Mouse (Mus musculus) limb, embryonic 14.5 days (tissue): ENCODE measurements around the gene Trak1. TPM values are rescaled to one million over a fixed set of nuclear protein-coding genes. Genes with fewer than 3 reads are reported as not detected.

ENCODE experiments used
- ATAC-seq: fragments of 200-750 bp; cut with Nextera tagmentation; 2 replicates; pipeline ENCODE4 v1.8.0; 2017; ENCODE audit warnings: low read depth, moderate number of reproducible peaks, moderate TSS enrichment; ENCODE audit not compliant: low FRiP score
- DNase-seq: peaks from one replicate; pipeline ENCODE4 v3.0.0-alpha.2; 2015; ENCODE audit warnings: low spot score
- H3K27ac ChIP-seq: fragments of 300-500 bp; sonication (generic); replicated peaks from 2 replicates; pipeline ENCODE4 v1.5.1; 2014; ENCODE audit warnings: low read depth, mild to moderate bottlenecking, low read length, moderate library complexity, mixed read lengths
- H3K27me3 ChIP-seq: fragments of 300-500 bp; sonication (generic); 2 replicates; pipeline ENCODE4 v1.6.1; 2014; ENCODE audit warnings: low read length, mixed read lengths; ENCODE audit not compliant: control insufficient read depth, insufficient read depth
- H3K36me3 ChIP-seq: fragments of 300-500 bp; sonication (generic); 2 replicates; pipeline ENCODE4 v1.6.1; 2014; ENCODE audit warnings: mild to moderate bottlenecking, low read length, moderate library complexity, mixed read lengths; ENCODE audit not compliant: control insufficient read depth, insufficient read depth
- H3K4me1 ChIP-seq: fragments of 300-500 bp; sonication (generic); 2 replicates; pipeline ENCODE4 v1.6.1; 2014; ENCODE audit warnings: antibody characterized with exemption, low read length, mixed read lengths; ENCODE audit not compliant: control insufficient read depth, insufficient read depth
- H3K4me2 ChIP-seq: fragments of 300-500 bp; sonication (generic); replicated peaks from 2 replicates; pipeline ENCODE4 v1.6.1; 2014; ENCODE audit warnings: low read depth, mild to moderate bottlenecking, low read length, moderate library complexity; ENCODE audit not compliant: severe bottlenecking
- H3K4me3 ChIP-seq: fragments of 300-500 bp; sonication (generic); replicated peaks from 2 replicates; pipeline ENCODE4 v1.5.1; 2014; ENCODE audit warnings: low read length
- H3K9ac ChIP-seq: fragments of 300-500 bp; sonication (generic); 2 replicates; pipeline ENCODE4 v1.6.1; 2014; ENCODE audit warnings: mild to moderate bottlenecking, low read depth, low read length, moderate library complexity; ENCODE audit not compliant: severe bottlenecking
- H3K9me3 ChIP-seq: fragments of 300-500 bp; sonication (generic); 2 replicates; pipeline ENCODE4 v1.6.1; 2016; ENCODE audit warnings: low read length; ENCODE audit not compliant: control insufficient read depth
- POLR2A ChIP-seq: fragments of 200-500 bp; IDR thresholded peaks from 2 replicates; pipeline ENCODE4 v1.8.0; 2012; ENCODE audit warnings: inconsistent platforms, mild to moderate bottlenecking, moderate library complexity, borderline replicate concordance; ENCODE audit not compliant: insufficient read depth, insufficient read length; ENCODE audit errors: extremely low read depth
- WGBS: fragments of 180-500 bp; shearing (Covaris S2); extraction: QIAGEN DNeasy Blood & Tissue Kit; methylation state at CpG from one replicate; pipeline ENCODE4 v1.1.7; 2014; 5-methylcytosine and 5-hydroxymethylcytosine counted together
- polyA plus RNA-seq, 2 experiments: library from polyadenylated mRNA; depleted of rRNA in 1 of 2; stranded (reverse) in 1 of 2; unstranded in 1 of 2; fragments of >200 nt; fragmentation: Nextera tagmentation in 1 of 2; extraction: Ambion mirVana in 1 of 2; gene quantifications; 2 replicates each; pipeline versions ENCODE4 v1.2.1 to v1.2.3; 2012 to 2014

The Trak1 gene
- polyA plus RNA-seq, 2 experiments: 20.8 to 31.2 TPM

DNA sequence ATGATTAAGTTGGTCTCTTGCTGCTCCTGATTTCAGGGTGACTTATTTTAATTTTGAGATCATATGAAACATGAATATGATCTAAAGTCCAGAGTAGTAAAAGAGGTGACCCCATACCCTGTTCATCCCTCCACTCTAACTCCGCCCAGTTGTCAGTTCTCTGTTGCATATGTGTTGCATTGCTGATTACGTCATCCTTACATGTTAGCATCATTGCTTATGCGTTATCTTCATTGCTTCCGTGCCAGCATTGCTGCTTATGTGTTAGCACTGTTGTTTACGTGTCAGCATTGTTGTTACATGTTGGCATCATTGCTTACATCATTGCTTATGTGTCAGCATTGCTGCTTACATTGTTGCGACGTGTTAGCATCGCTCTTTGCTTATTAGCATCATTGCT, 51.8 kb downstream of the Trak1 start:
- Histone ChIP-seq H3K27me3 (no peaks in the 10 kb centered on the region), H3K4me1 (peaks cover 38% of the 10 kb centered on the region), H3K27ac (0 out of 2 replicates have a peak overlapping the region, but pooled peaks have one; percentile 70), H3K36me3 (no peaks in the 10 kb centered on the region), H3K9ac (no peak overlapping the region), H3K4me3 (no peak overlapping the region), H3K9me3 (no peaks in the 10 kb centered on the region), H3K4me2 (no peak overlapping the region)
- no peak for ATAC-seq
- no peak for DNase-seq
- no peak for TF ChIP-seq POLR2A
- WGBS: 94% methylated on average over 8 of the region's 8 CpGs

DNA sequence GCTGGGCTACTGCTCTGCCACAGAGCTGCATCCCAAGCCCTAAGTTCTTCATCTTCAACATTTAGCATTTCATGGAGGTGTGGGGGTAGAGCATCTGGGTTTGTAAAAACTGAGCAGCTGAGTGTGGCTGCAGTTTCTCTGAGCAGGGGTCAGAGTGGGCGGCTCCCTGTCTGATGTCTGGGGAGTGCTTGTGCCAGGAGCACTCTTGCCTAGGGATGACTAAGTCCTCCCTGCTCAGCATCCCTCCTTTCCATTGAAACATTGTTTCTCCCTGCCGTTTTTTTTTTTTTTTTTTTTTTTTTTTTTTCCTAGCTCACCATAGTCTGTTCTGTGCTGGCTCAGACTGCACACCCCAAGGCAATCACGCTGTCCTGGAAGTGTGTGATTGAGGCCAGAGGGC, 53.3 kb downstream of the Trak1 start:
- no peak overlapping the region for H3K9ac ChIP-seq
- no peak for ATAC-seq

DNA sequence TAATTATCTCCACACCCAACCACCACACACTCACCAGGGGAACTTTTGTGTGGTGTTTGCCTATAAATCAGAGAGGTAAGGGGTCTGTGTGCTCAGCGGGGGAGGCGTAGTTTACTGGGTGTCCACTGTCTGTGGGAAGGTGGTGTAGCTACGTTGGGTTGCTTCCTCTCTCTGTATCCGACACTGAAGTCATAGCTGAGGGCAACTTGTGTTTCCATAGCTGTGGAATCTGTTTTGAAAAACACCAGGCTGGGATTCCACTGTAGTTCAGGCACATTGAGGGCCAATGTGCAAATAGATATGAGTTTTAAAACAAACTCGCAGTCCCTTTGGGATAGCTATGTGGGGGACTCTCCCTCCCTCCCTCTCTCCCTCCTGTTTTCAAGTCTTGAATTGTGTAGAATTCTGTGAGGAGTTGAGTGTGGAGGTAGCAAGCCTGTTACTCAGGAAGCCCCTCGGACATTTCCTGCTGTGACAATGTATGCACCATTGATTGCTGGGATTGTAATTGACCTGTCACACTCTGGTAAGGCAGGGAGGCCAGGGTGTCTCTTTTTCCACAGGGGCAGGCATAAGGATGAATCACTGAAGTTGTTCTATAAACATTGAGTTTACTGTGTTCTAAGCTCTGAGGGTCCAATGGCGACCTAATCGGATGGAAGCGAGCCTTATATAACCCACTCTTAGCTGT, 54.2 kb downstream of the Trak1 start:
- no peak overlapping the region for H3K9ac ChIP-seq

More for the DNA sequence above, 53.3 kb downstream of the Trak1 start:
- H3K36me3 ChIP-seq: no peaks in the 10 kb centered on the region
- no peak overlapping the region for H3K4me3 ChIP-seq
- no peak for DNase-seq
- peaks cover 48% of the 10 kb centered on the region for H3K4me1 ChIP-seq
- H3K27ac ChIP-seq: no peak overlapping the region
- no peaks in the 10 kb centered on the region for H3K9me3 ChIP-seq
- TF ChIP-seq POLR2A: no peak
- H3K4me2 ChIP-seq: no peak overlapping the region
- H3K27me3 ChIP-seq: no peaks in the 10 kb centered on the region
- 25% methylated on average over 3 of the region's 3 CpGs for WGBS

DNA sequence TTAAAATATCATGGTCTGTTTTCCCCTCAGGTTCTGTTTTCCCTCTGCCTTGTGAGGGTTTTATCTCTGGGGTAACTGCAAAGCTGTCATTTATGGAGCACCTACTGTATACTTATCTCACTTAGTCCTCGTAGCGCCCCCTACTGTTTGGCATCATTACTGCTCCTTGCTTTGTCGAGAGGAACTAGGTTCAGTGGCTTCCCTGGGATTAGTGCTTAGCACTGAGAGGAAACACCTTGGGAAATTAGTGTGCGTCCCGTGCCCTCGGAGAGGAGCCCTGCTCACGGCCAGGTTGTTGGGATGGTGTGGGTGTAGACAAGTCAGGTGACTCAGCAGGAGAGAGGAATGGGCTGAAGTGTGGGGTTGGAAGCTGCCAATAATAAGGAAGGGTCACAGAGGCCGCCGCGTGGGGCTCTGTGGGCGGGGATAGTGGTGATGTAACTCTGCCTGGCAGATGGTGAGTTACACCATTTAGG, 54.9 kb downstream of the Trak1 start:
- no peak overlapping the region for H3K4me2 ChIP-seq
- H3K4me3 ChIP-seq: no peak overlapping the region
- no peaks in the 10 kb centered on the region for H3K27me3 ChIP-seq
- H3K9ac ChIP-seq: no peak overlapping the region
- no peak for TF ChIP-seq POLR2A
- no peaks in the 10 kb centered on the region for H3K36me3 ChIP-seq
- peaks cover 56% of the 10 kb centered on the region for H3K4me1 ChIP-seq
- ATAC-seq (no peak), DNase-seq (no peak)
- H3K9me3 ChIP-seq: no peaks in the 10 kb centered on the region
- 13% methylated on average over 11 of the region's 11 CpGs for WGBS
- H3K27ac ChIP-seq: no peak overlapping the region

More for the DNA sequence above, 54.2 kb downstream of the Trak1 start:
- Histone ChIP-seq H3K9me3 (no peaks in the 10 kb centered on the region), H3K36me3 (no peaks in the 10 kb centered on the region), H3K4me2 (no peak overlapping the region), H3K27me3 (no peaks in the 10 kb centered on the region), H3K4me1 (peaks cover 54% of the 10 kb centered on the region), H3K4me3 (no peak overlapping the region), H3K27ac (peak overlapping the region; percentile 16)
- WGBS: 62% methylated on average over 9 of the region's 9 CpGs
- DNase-seq (no peak), ATAC-seq (no peak)
- TF ChIP-seq POLR2A: no peak

DNA sequence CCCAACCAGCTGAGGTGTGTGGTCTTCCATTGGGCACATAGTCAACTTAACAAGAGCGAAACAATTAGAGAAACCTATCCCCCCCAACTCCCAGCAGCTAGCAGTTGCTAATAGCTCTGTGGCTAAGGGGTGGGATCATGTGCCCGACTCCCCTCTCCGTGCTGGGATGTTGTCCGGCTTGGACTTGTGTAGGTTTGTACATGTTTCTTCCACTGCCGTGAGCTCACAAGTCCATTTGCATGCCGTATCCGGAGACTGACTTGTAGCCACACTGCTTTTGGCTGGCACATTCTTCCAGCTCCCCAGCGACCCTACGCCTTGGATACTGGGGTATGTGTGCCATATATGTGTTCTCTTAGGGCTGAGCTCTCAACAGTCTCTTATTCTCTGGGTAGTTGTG, 55.4 kb downstream of the Trak1 start:
- Histone ChIP-seq H3K36me3 (no peaks in the 10 kb centered on the region), H3K4me1 (peaks cover 53% of the 10 kb centered on the region), H3K27ac (no peak overlapping the region), H3K27me3 (no peaks in the 10 kb centered on the region), H3K4me2 (no peak overlapping the region), H3K9ac (no peak overlapping the region), H3K9me3 (no peaks in the 10 kb centered on the region), H3K4me3 (no peak overlapping the region)
- TF ChIP-seq POLR2A: no peak
- DNase-seq (no peak), ATAC-seq (no peak)
- 81% methylated on average over 9 of the region's 9 CpGs for WGBS
